ENCODE assay signal across 17 mouse cellular contexts in the genomic region with DNA sequence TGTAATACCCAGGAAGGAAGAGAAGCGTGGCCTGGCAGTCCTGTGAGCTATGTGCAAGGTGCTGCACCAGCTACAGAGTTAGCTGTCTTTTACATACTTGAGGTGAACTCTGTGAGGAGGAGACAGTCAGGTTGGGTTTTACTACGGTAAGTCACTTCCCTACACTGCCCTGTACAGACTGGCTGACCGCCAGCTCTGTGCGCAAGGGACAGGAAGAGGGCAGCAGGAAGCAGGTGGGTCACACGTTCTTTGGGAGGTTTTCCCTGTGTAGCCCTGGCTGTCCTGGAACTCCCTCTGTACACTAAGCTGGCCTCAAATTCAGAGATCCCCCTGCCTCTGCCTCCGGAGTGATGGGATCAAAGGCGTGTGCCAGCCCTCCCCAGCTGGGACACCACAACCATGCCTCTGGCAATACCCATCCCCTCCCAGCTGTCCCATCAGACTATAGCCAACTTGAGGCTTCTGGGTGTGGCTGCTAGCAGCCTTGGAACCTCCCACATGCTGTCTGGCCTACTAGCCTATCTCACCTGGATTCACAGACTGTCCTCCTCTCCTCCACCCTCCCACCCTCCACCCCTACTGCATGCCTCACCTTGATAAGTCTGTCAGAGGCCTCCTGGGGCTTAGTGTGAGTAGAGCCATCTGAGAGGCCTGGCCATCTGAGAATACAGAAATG. TPM values are rescaled to one million over a fixed set of nuclear protein-coding genes. Genes with fewer than 3 reads are reported as not detected.
DNase-seq lines count a peak whose midpoint lies in the region; ATAC-seq and TF ChIP-seq lines count a peak whose summit lies in the region.
"Had no signal": no experiment of that assay in that cellular context is flagged by ENCODE, and none has a peak within 500 bp of the region (broad histone marks: within the 10 kb centered on the region; RNA-seq: fewer than 3 reads in every experiment).

No protein-coding gene starts in this region.

- no peaks in the 10 kb centered on the region for H3K9me3 ChIP-seq in heart, embryonic 14.5 days (ENCODE audit: control insufficient read depth, low read length)
- no peaks in the 10 kb centered on the region for H3K9me3 ChIP-seq in lung, embryonic 14.5 days (ENCODE audit: low read depth, low read length)
- H3K9me3 ChIP-seq in liver, embryonic 16.5 days (replicated peaks; ENCODE audit: control insufficient read depth, low read length), result no peaks in the 10 kb centered on the region
- H3K9me3 ChIP-seq: embryonic facial prominence, embryonic 12.5 days; heart, embryonic 10.5 days; hindbrain, embryonic 12.5 days; limb, embryonic 15.5 days; midbrain, embryonic 15.5 days had no signal

- H3K4me2 ChIP-seq in heart, embryonic 14.5 days (ENCODE audit: low read length), result no peak overlapping the region
- H3K4me2 ChIP-seq in lung, embryonic 14.5 days, result no peak overlapping the region
- H3K4me2 ChIP-seq in liver, embryonic 16.5 days (ENCODE audit: low read depth, low read length), result no peak overlapping the region
- H3K4me2 ChIP-seq: embryonic facial prominence, embryonic 12.5 days; hindbrain, embryonic 12.5 days; limb, embryonic 15.5 days; midbrain, embryonic 15.5 days had no signal

- 0 out of 4 replicates have a peak, but pooled peaks cover 0 to 4% of the 10 kb centered on the region in 2 experiments for H3K4me1 ChIP-seq in heart, embryonic 14.5 days (ENCODE audit: control insufficient read depth in 2 of 2, insufficient read depth in 2 of 2, low read length in 2 of 2)
- H3K4me1 ChIP-seq in lung, embryonic 14.5 days (ENCODE audit: insufficient read depth), result no peaks in the 10 kb centered on the region
- H3K4me1 ChIP-seq in lung, adult 2 months (ENCODE audit: control insufficient read depth, insufficient read depth, low read length), result no peaks in the 10 kb centered on the region
- peaks cover 26% of the 10 kb centered on the region for H3K4me1 ChIP-seq in liver, embryonic 16.5 days (ENCODE audit: control insufficient read depth, low read depth, low read length)
- H3K4me1 ChIP-seq: embryonic facial prominence, embryonic 12.5 days; hindbrain, embryonic 12.5 days; limb, embryonic 15.5 days; midbrain, embryonic 15.5 days had no signal

- DNase-seq in heart, adult 11 months, result no peak
- peak; percentile 24 for DNase-seq in lung, embryonic 14.5 days
- DNase-seq in lung, adult 2 months, result no peak
- DNase-seq in gastrocnemius, postnatal 25 days, result no peak
- DNase-seq in layer of hippocampus, postnatal 25 days (ENCODE audit: extremely low spot score in 1 of 2, low spot score in 1 of 2), result no peak
- DNase-seq: adrenal gland, postnatal 14 days; thymus, postnatal 36 days had no signal

- H3K27me3 ChIP-seq in heart, embryonic 14.5 days (ENCODE audit: control insufficient read depth, insufficient read depth, low read length), result no peaks in the 10 kb centered on the region
- H3K27me3 ChIP-seq in lung, embryonic 14.5 days (ENCODE audit: insufficient read depth, low read length), result no peaks in the 10 kb centered on the region
- no peaks in the 10 kb centered on the region for H3K27me3 ChIP-seq in liver, embryonic 16.5 days (ENCODE audit: control insufficient read depth, insufficient read depth, low read depth, low read length)
- H3K27me3 ChIP-seq: embryonic facial prominence, embryonic 12.5 days; hindbrain, embryonic 12.5 days; limb, embryonic 15.5 days; midbrain, embryonic 15.5 days had no signal

- no peak overlapping the region for H3K4me3 ChIP-seq in heart, embryonic 14.5 days (ENCODE audit: control insufficient read depth in 1 of 2, insufficient read depth in 1 of 2, low read depth in 1 of 2, low read length in 2 of 2)
- no peak overlapping the region for H3K4me3 ChIP-seq in lung, embryonic 14.5 days (ENCODE audit: low read depth, low read length)
- H3K4me3 ChIP-seq in lung, adult 2 months (replicated peaks; ENCODE audit: extremely low read depth, low read depth, low read length), result no peak overlapping the region
- no peak overlapping the region for H3K4me3 ChIP-seq in liver, embryonic 16.5 days (ENCODE audit: low read depth, low read length)
- H3K4me3 ChIP-seq: embryonic facial prominence, embryonic 12.5 days; heart, embryonic 10.5 days; hindbrain, embryonic 12.5 days; layer of hippocampus, adult 2 months; limb, embryonic 15.5 days; midbrain, embryonic 15.5 days had no signal

- no peak overlapping the region for H3K27ac ChIP-seq in heart, embryonic 14.5 days (replicated peaks in 1 of 2; ENCODE audit: control insufficient read depth in 1 of 2, insufficient read depth in 1 of 2, low read depth in 2 of 2, low read length in 2 of 2)
- no peak overlapping the region for H3K27ac ChIP-seq in lung, embryonic 14.5 days (ENCODE audit: low read depth)
- no peak overlapping the region for H3K27ac ChIP-seq in liver, embryonic 16.5 days (ENCODE audit: low read length)
- H3K27ac ChIP-seq: embryonic facial prominence, embryonic 12.5 days; heart, embryonic 10.5 days; hindbrain, embryonic 12.5 days; layer of hippocampus, adult 2 months; limb, embryonic 15.5 days; macrophage; midbrain, embryonic 15.5 days had no signal

- no peak for TF ChIP-seq POLR2A in lung, adult 2 months (IDR thresholded peaks at IDR 0.05; ENCODE audit: borderline replicate concordance, extremely low read depth, low read depth, low read length)

- 79% methylated on average over 7 of the region's 7 CpGs for WGBS in heart, embryonic 14.5 days
- WGBS in lung, embryonic 14.5 days, result 82% methylated on average over 7 of the region's 7 CpGs
- WGBS in lung, adult 2 months, result 59% methylated on average over 7 of the region's 7 CpGs
- WGBS in liver, embryonic 16.5 days (ENCODE audit: insufficient replicate concordance), result 67% methylated on average over 7 of the region's 7 CpGs

- peaks cover 92% of the 10 kb centered on the region for H3K36me3 ChIP-seq in heart, embryonic 14.5 days (ENCODE audit: control insufficient read depth, insufficient read depth, low read length)
- peaks cover 84% of the 10 kb centered on the region for H3K36me3 ChIP-seq in lung, embryonic 14.5 days (ENCODE audit: insufficient read depth)
- peaks cover 26% of the 10 kb centered on the region for H3K36me3 ChIP-seq in liver, embryonic 16.5 days (ENCODE audit: control insufficient read depth, insufficient read depth)

- ATAC-seq in heart, embryonic 14.5 days (ENCODE audit: insufficient number of reproducible peaks, insufficient read depth, low FRiP score, low read depth), result 0 out of 2 replicates have a peak, but pooled peaks have one; percentile 27
- peak; percentile 14; the same call in 1 of the 2 replicates for ATAC-seq in lung, embryonic 14.5 days (ENCODE audit: insufficient read depth)
- ATAC-seq in liver, embryonic 16.5 days (ENCODE audit: low read depth), result peak; percentile 88
- ATAC-seq: forebrain, embryonic 16.5 days; midbrain, embryonic 15.5 days had no signal

- TF ChIP-seq CTCF in lung, embryonic 14.5 days (IDR thresholded peaks at IDR 0.05; ENCODE audit: low read depth), result no peak
- TF ChIP-seq CTCF in lung, adult 2 months (IDR thresholded peaks at IDR 0.05; ENCODE audit: insufficient read depth, low read length), result no peak

- H3K9ac ChIP-seq in heart, embryonic 14.5 days (ENCODE audit: low read length), result no peak overlapping the region
- no peak overlapping the region for H3K9ac ChIP-seq in lung, embryonic 14.5 days
- no peak overlapping the region for H3K9ac ChIP-seq in liver, embryonic 16.5 days (ENCODE audit: low read depth, low read length)
- H3K9ac ChIP-seq: embryonic facial prominence, embryonic 12.5 days; hindbrain, embryonic 12.5 days; limb, embryonic 15.5 days; midbrain, embryonic 15.5 days had no signal

RNA-seq across cellular contexts. Expression of a gene that starts 51.7 kb away (rescaled TPM):
- polyA plus RNA-seq in heart, embryonic 14.5 days (2014; fragmentation: Nextera tagmentation; extraction: Ambion mirVana), result 54.8 and 55.4 TPM in 2 replicates
- polyA plus RNA-seq in lung, embryonic 14.5 days (2014; fragmentation: Nextera tagmentation; extraction: Ambion mirVana), result 59.0 and 72.3 TPM in 2 replicates
- polyA plus RNA-seq in lung, adult 2 months (2012; rRNA removed), result 282 and 294 TPM in 2 replicates
- 10.0 and 13.6 TPM in 2 replicates for polyA plus RNA-seq in liver, embryonic 16.5 days (2015; fragmentation: Nextera tagmentation; extraction: Ambion mirVana)
- 10 to 100 TPM; 63.4 to 65.5 TPM for total RNA-seq in gastrocnemius, postnatal 25 days (2021)
- total RNA-seq in layer of hippocampus, postnatal 25 days (2021), result 100 to 1,000 TPM; 263 to 299 TPM

Comparison
In these comparisons a context has a peak if more than half of its experiments do, and no peak if none do; other contexts are left out.
1. ATAC-seq: peak in every context shown above with its lines; median percentile 88 in liver, embryonic 16.5 days; 27 in heart, embryonic 14.5 days; 14 in lung, embryonic 14.5 days.